Mouse (Mus musculus) frontal cortex, adult 2 months (tissue): ENCODE results near the gene Orai3. TPM values are rescaled to one million over a fixed set of nuclear protein-coding genes. Genes with fewer than 3 reads are reported as not detected.

Source experiments
- DNase-seq, 2 experiments: peaks; one replicate each; pipeline ENCODE4 v3.0.0; 2022; ENCODE audit warnings: low spot score in 1 of 2; ENCODE audit errors: extremely low spot score in 1 of 2
- polyA plus RNA-seq: library from polyadenylated mRNA; depleted of rRNA; stranded (reverse); fragments of >200 nt; gene quantifications from 2 replicates; pipeline ENCODE4 v1.2.3, GENCODE M21; 2012; rRNA removed

The Orai3 gene
- polyA plus RNA-seq, 1 experiment = 20.6 TPM

DNA sequence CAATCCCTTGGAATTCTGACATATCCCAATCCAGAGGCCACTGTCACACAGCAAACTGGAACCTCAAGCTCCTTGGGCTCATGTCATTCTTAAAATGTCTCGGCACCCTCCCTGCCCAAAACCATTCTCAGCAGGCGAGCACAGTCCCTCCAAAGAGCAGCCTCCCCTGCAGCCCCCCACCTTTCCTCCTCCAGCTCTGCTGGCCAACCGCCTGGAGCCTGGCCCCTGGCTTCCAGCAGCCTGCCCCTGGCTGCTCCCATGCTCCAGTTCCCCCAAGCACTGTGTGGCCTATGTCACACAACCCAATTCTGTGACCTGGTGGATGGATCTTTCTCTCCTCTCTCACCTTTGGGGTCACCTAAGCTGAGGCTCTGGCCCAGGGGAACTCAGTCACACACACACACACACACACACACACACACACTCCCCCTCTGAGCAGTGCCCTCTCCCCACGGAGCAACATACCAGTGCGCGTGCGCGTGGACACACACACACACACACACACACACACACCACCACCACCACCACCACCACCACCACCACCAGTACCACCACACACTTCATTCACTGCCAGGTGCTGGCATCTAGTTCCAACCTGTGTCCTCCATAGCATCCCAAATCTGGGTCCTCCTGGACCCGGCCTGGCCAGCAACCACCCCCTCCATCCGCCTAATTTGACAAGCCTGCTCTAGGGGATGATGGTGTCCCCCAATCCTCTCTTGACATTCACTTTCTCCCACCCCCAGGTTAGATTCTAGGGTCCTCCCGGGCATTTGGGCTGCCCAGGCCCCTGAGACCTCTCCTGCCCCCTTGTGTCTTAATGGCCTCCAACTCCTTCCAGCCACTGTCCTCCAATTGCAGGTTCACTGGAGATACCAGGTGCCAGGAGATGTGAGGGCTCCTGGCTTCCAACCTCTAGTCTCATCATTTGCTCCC, 53.9 kb downstream of the Orai3 start:
- peak in 1 of 2 experiments; percentile 60 for DNase-seq

DNA sequence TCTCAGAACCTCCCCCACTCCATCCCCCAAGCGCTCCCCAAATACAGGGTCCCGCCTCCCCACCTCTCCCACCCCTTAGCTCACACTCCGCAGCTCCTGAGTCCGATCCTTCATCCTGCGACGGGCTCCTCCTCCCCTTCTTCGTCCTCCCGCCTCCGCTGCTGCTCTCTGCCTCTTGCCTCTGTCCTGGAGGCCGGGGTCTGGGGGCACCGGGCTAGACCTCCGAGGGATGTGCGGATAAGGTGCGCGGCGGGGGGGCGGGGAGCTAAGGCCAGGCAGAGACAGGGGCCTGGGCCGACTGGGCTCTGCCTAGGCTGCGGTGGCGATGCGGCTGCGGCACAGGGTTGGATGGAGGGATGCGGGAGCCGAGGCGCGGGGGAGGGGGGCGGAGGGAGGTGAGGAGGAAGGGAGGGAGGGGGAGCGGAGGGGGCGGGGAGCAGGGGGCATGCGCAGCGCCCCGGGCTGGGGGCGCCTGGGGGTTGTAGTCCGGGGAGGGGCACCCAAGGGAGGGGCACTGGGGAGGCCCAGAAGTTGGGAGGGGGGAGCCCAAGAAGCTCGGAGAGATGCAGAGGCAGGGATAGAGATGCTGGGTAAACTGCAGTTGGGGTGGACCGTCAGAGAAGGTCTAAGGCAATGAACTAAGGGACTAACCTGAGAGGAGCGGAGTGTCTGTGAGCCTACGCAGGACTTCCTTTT, 54.7 kb downstream of the Orai3 start, which contains the start of the genes Stx4a and Stx1b:
TSS of gene Stx4a (plus strand) at position 119 of the 696 bp plus-strand sequence.
TSS of gene Stx1b (minus strand) at position 374 of the 696 bp plus-strand sequence.
- peak in 1 of 2 experiments; percentile 67 for DNase-seq

Other genes with a start within 250 kb of the Orai3 start
- not detected in 2 replicates for gene Tmem265, start 208.4 kb upstream of the Orai3 start, polyA plus RNA-seq
- 145 and 146 TPM in 2 replicates for gene Phkg2, start 196.5 kb upstream of the Orai3 start, polyA plus RNA-seq
- 21.0 and 21.5 TPM in 2 replicates for gene Ccdc189, start 181.2 kb upstream of the Orai3 start, polyA plus RNA-seq
- gene Rnf40, start 181.0 kb upstream of the Orai3 start, polyA plus RNA-seq = 49.4 and 54.0 TPM in 2 replicates
- gene Zfp629, start 154.0 kb upstream of the Orai3 start, polyA plus RNA-seq = 21.7 and 22.7 TPM in 2 replicates
- gene Bcl7c, start 60.9 kb upstream of the Orai3 start, polyA plus RNA-seq = 23.3 and 25.7 TPM in 2 replicates
- gene Ctf1, start 57.1 kb upstream of the Orai3 start, polyA plus RNA-seq = 6.0 and 6.4 TPM in 2 replicates
- not detected in 2 replicates for gene Ctf2, start 37.6 kb upstream of the Orai3 start, polyA plus RNA-seq
- 58.3 and 62.6 TPM in 2 replicates for gene Fbxl19, start 25.3 kb upstream of the Orai3 start, polyA plus RNA-seq
- 20.2 and 21.8 TPM in 2 replicates for gene Setd1a, start 6.9 kb downstream of the Orai3 start, polyA plus RNA-seq
- gene Gm49388, start 15.8 kb downstream of the Orai3 start, polyA plus RNA-seq = 0.06 TPM in 1 of 2 replicates, not detected in the other
- gene Hsd3b7, start 30.8 kb downstream of the Orai3 start, polyA plus RNA-seq = 15.7 and 17.3 TPM in 2 replicates
- 121 and 127 TPM in 2 replicates for gene Stx4a, start 54.5 kb downstream of the Orai3 start, polyA plus RNA-seq
- gene Stx1b, start 54.7 kb downstream of the Orai3 start, polyA plus RNA-seq = 374 and 443 TPM in 2 replicates
- gene Zfp646, start 106.4 kb downstream of the Orai3 start, polyA plus RNA-seq = 16.0 TPM in 2 replicates
- 13.9 and 15.1 TPM in 2 replicates for gene Zfp668, start 107.0 kb downstream of the Orai3 start, polyA plus RNA-seq
- 4.7 and 5.2 TPM in 2 replicates for gene Prss53, start 121.2 kb downstream of the Orai3 start, polyA plus RNA-seq
- gene Gm21974, start 125.6 kb downstream of the Orai3 start, polyA plus RNA-seq = not detected in 2 replicates
- 54.6 and 68.7 TPM in 2 replicates for gene Vkorc1, start 125.8 kb downstream of the Orai3 start, polyA plus RNA-seq
- gene Bckdk, start 134.3 kb downstream of the Orai3 start, polyA plus RNA-seq = 50.4 and 51.0 TPM in 2 replicates
- gene Kat8, start 142.7 kb downstream of the Orai3 start, polyA plus RNA-seq = 37.3 and 39.1 TPM in 2 replicates
- gene Prss8, start 160.3 kb downstream of the Orai3 start, polyA plus RNA-seq = 0.36 and 0.86 TPM in 2 replicates
- 14.0 and 15.0 TPM in 2 replicates for gene Prss36, start 176.9 kb downstream of the Orai3 start, polyA plus RNA-seq
- gene Fus, start 197.6 kb downstream of the Orai3 start, polyA plus RNA-seq = 446 and 481 TPM in 2 replicates
- gene Pycard, start 224.1 kb downstream of the Orai3 start, polyA plus RNA-seq = 7.5 and 10.1 TPM in 2 replicates
- gene Trim72, start 234.1 kb downstream of the Orai3 start, polyA plus RNA-seq = 2.5 and 2.8 TPM in 2 replicates